Mouse (Mus musculus): ENCODE results near the gene Slc5a5.

DNA sequence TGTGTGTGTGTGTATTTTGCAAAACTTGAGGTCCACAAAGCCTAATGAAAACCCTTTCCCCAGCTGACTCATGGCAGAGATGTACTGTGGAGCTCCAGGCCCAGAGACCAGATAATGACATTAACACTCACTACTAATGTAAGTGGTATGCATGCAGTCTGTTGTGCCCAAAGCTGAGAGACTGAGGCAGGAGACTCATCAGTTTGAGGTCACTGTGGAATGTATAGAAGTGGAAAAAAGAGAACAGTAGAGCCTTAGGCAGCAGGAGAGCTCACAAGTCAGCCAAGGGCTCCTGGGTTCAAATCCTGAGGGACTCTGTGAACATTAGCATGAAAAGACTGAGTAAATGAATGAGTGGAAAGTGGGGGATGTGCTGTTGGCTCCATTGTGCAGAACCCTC lies 11.0 kb upstream of the Slc5a5 start:
- TF ChIP-seq CTCF (IDR thresholded peaks at IDR 0.05; ENCODE audit: borderline replicate concordance, insufficient read depth, low read depth, low read length), result no peak
- TF ChIP-seq POLR2A (IDR thresholded peaks at IDR 0.05; ENCODE audit: borderline replicate concordance, insufficient read depth, low read length), result no peak
